Mouse (Mus musculus) cortical plate, adult 2 months (tissue): ENCODE results near the gene Tbc1d5. TPM values are rescaled to one million over a fixed set of nuclear protein-coding genes. Genes with fewer than 3 reads are reported as not detected.

ENCODE experiments used
- H3K27ac ChIP-seq: fragments of 200-500 bp; 2 replicates; pipeline ENCODE4 v1.5.1; 2012; ENCODE audit warnings: low read length, control low read depth, inconsistent platforms; ENCODE audit not compliant: insufficient read depth
- H3K4me1 ChIP-seq: fragments of 200-500 bp; 2 replicates; pipeline ENCODE4 v1.6.1; 2011; ENCODE audit warnings: low read length; ENCODE audit not compliant: control insufficient read depth, insufficient read depth
- H3K4me3 ChIP-seq: fragments of 200-500 bp; 2 replicates; pipeline ENCODE4 v1.5.1; 2011; ENCODE audit warnings: mild to moderate bottlenecking, low read length, control low read depth; ENCODE audit not compliant: insufficient read depth
- CTCF ChIP-seq: fragments of 200-500 bp; IDR thresholded peaks from 2 replicates; pipeline ENCODE4 v1.5.1; 2011; ENCODE audit warnings: mild to moderate bottlenecking, control low read depth, low read length; ENCODE audit not compliant: insufficient read depth; ENCODE audit errors: extremely low read depth
- POLR2A ChIP-seq: fragments of 200-500 bp; IDR thresholded peaks from 2 replicates; pipeline ENCODE4 v1.6.1; 2011; ENCODE audit warnings: mild to moderate bottlenecking, low read length, control low read depth; ENCODE audit not compliant: insufficient read depth; ENCODE audit errors: extremely low read depth
- polyA plus RNA-seq: library from polyadenylated mRNA; depleted of rRNA; stranded (reverse); fragments of >200 nt; gene quantifications from 2 replicates; pipeline ENCODE4 v1.2.3, GENCODE M21; 2012

Gene Tbc1d5
- polyA plus RNA-seq, 1 experiment = 23.0 TPM

- H3K27ac ChIP-seq = no peak overlapping the region
- no peaks in the 10 kb centered on the region for H3K4me1 ChIP-seq
- TF ChIP-seq POLR2A (no peak), CTCF (no peak)
- H3K4me3 ChIP-seq = no peak overlapping the region
These were observed 180.9 kb downstream of the Tbc1d5 start for GRCm38 (mm10) chr17:50998216-50998615.

GRCm38 (mm10) chr17:50993294-50993993, 185.7 kb downstream of the Tbc1d5 start:
- H3K27ac ChIP-seq = no peak overlapping the region
- TF ChIP-seq POLR2A (no peak), CTCF (no peak)
- no peak overlapping the region for H3K4me3 ChIP-seq
- H3K4me1 ChIP-seq = no peaks in the 10 kb centered on the region

GRCm38 (mm10) chr17:50990770-50991405, 188.3 kb downstream of the Tbc1d5 start:
- Histone ChIP-seq H3K4me3 (no peak overlapping the region), H3K4me1 (no peaks in the 10 kb centered on the region), H3K27ac (no peak overlapping the region)
- TF ChIP-seq POLR2A (no peak), CTCF (no peak)

GRCm38 (mm10) chr17:50987935-50988334, 191.2 kb downstream of the Tbc1d5 start:
- Histone ChIP-seq H3K27ac (no peak overlapping the region), H3K4me3 (no peak overlapping the region), H3K4me1 (no peaks in the 10 kb centered on the region)
- TF ChIP-seq CTCF = no peak
- no peak for TF ChIP-seq POLR2A

GRCm38 (mm10) chr17:50981933-50982332, 197.2 kb downstream of the Tbc1d5 start:
- TF ChIP-seq CTCF (no peak), POLR2A (no peak)
- no peak overlapping the region for H3K4me3 ChIP-seq
- H3K4me1 ChIP-seq = no peaks in the 10 kb centered on the region
- H3K27ac ChIP-seq = no peak overlapping the region

GRCm38 (mm10) chr17:50972142-50972541, 207.0 kb downstream of the Tbc1d5 start:
- H3K4me1 ChIP-seq = no peaks in the 10 kb centered on the region
- TF ChIP-seq POLR2A = no peak
- TF ChIP-seq CTCF = peak; percentile 45; the same call in 1 of the 2 replicates
- no peak overlapping the region for H3K27ac ChIP-seq
- H3K4me3 ChIP-seq = no peak overlapping the region

- no peak for TF ChIP-seq POLR2A
- TF ChIP-seq CTCF = no peak
- Histone ChIP-seq H3K4me1 (no peaks in the 10 kb centered on the region), H3K27ac (no peak overlapping the region), H3K4me3 (no peak overlapping the region)
These were observed 213.0 kb downstream of the Tbc1d5 start for GRCm38 (mm10) chr17:50966147-50966546.

- H3K4me3 ChIP-seq = peak overlapping the region; percentile 6; the same call in 1 of the 2 replicates
- H3K4me1 ChIP-seq = no peaks in the 10 kb centered on the region; the same call in 1 of the 2 replicates
- no peak overlapping the region for H3K27ac ChIP-seq
- TF ChIP-seq POLR2A (no peak), CTCF (no peak)
These were observed 224.8 kb downstream of the Tbc1d5 start for GRCm38 (mm10) chr17:50954313-50954712.

- no peak for TF ChIP-seq CTCF
- no peak for TF ChIP-seq POLR2A
- H3K4me3 ChIP-seq = no peak overlapping the region
- H3K27ac ChIP-seq = no peak overlapping the region
These were observed 256.8 kb downstream of the Tbc1d5 start for GRCm38 (mm10) chr17:50922308-50922707.

GRCm38 (mm10) chr17:50915216-50915615, 263.9 kb downstream of the Tbc1d5 start:
- H3K4me1 ChIP-seq = no peaks in the 10 kb centered on the region
- no peak for TF ChIP-seq POLR2A
- no peak for TF ChIP-seq CTCF
- no peak overlapping the region for H3K27ac ChIP-seq
- no peak overlapping the region for H3K4me3 ChIP-seq

More at GRCm38 (mm10) chr17:50922308-50922707, 256.8 kb downstream of the Tbc1d5 start:
- H3K4me1 ChIP-seq = no peaks in the 10 kb centered on the region
